Mouse (Mus musculus): Measurements from ENCODE around the gene C1ql1. TPM values are rescaled to one million over a fixed set of nuclear protein-coding genes. Genes with fewer than 3 reads are reported as not detected.

The C1ql1 gene
- total RNA-seq, 2 experiments from 2014 or later, result 0.36 to 0.55 TPM

DNA sequence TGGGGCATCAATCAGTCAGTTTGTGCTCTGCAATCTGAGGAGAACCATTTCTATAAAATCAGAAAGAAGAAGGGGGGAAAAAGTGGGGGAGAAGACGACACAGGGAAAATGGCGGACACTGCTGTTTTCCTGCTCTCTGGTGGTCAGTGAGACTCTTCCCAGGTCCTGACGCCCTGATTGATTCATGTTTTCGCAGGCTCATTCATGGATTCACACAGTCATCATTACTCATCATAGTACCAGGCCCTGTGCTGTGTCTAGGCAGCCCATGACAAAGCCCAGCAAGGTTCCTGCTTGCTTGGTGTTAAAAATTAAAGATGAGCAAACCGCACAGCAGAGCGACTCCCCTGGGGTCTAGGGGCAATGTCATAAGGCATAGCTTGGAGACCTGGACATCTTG is 11.9 kb upstream of the C1ql1 start:
- DNase-seq, result no peak

DNA sequence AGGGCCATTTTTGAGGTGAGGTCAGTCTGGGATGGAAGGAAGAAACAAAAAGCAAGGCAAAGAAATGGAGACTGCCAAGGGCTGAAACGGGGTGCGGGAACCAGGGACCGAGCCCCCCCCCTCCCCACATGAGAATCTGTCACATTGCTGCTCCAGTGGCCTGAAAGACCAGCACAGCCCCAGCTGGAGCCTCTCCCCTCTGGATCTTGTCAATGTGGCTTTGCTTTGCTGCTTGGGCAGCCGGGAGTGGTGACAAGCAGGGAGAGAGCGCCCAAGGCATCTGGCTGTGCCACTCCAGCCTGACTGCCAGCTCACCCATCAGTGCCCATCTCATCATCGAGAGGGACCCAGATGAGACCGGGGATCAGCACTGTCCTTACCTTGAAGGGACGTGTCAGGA is 11.2 kb upstream of the C1ql1 start:
- no peak for DNase-seq

DNA sequence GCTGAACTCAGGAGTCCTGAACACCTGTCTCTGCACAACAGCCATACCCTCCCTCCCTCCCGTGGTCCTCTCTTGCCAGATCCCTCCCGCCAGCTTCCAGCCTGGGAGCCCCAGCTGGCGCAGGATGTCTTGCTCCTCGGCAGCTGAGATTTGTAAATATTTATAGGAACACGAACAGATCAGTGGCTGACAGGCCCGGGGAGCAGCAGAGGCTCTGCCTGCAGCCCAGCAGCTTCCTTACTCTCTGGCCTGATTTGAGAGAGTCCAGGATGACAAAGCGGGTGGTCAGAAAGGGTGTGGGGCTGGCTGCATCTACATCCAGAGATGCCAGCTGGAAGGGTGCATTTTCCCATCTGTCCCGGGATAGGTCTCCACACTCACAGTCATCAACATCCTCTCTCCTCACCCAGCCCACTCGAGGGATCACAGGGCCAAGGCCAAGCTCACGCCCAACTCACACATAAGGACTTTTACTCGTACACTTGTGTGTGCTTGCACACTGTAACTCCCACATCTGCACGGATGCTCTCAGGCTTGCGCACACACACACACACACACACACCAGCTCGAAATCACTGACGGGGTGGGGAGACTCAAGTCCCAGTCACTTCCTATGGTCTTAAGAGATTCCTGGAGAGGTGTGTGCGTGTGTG is 10.6 kb upstream of the C1ql1 start:
- DNase-seq, result peak; percentile 30

DNA sequence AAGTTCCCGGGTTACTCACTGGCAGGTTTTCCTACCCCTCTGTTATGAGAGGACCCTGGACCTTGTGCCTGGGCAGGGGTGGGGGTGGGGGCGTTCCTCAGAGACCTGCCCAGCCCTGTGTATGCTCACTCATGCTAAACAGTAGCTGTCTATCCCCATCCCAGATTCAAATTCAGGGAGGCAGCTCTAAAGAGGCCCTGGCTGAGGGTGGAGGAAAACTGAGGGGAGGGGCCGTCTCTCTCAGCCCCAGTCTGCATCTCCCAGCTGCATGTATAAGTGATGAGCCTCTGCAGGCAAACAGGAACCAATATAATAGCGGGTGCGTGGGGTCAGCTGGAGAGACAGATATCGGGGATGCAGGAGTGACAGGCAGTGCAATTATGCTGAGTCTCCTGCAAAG is 6.4 kb upstream of the C1ql1 start:
- DNase-seq, result no peak

DNA sequence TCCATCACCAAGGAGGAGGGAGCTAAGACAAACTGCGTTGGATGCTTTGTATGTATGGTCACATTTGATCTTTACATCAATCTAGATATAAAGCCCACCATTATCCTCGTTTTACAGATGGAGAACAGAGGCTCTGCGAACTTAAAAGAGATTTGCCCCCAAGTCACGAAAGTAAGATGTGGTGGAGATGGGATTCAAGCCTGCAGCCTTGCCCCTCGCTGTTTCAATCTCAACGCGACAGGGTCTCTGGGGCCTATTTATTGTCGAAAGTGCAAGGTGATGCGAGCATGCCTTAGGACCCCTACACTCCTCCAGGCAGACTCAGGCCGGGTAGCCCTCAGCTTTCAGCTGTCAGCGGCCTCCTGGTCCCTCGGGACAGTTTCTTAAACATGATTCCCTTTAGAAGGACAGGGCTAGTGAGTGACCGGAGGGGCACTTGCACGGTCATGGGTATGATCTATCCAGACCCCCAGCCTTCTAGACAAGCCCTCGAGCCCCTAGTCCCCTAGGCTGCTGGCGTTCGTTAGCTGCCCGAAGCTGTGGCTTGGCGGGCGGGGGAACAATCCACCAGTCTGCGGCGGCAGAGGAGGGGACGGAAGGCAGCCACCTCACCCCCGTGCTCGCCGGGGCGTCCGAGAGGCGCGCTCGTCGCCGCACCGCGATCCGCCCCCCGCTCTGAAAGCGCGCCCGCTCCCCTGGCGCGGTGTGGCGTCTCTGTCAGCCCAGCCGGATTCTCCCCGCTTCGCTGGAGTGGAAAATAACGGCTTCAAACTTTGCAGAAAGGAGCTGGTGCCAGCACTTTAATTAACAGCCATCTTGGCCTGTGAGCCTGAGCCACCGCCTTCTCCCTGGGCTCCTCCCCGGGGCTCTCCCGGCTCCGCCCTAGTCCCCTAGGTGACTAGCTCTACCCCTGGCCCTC is 1.8 kb upstream of the C1ql1 start:
- DNase-seq, result peak; percentile 60

DNA sequence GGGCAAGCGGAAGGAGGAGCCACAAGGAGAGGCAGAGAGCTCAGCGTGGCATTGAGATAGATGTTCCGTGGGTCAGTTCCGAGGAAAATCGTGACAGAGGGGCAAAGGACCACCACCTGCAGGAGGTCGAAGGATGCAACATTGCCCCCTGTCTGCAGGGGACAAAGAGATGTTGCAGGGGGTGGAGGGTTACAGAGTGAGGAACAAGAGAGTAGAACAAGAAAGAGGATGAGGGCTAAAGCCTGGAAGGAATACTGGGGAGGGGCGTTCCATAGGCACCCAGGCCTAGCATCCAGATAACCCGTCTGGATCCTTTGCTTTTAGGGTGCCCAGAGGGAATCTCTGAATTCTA is 480 bp upstream of the C1ql1 start:
- no peak for DNase-seq

DNA sequence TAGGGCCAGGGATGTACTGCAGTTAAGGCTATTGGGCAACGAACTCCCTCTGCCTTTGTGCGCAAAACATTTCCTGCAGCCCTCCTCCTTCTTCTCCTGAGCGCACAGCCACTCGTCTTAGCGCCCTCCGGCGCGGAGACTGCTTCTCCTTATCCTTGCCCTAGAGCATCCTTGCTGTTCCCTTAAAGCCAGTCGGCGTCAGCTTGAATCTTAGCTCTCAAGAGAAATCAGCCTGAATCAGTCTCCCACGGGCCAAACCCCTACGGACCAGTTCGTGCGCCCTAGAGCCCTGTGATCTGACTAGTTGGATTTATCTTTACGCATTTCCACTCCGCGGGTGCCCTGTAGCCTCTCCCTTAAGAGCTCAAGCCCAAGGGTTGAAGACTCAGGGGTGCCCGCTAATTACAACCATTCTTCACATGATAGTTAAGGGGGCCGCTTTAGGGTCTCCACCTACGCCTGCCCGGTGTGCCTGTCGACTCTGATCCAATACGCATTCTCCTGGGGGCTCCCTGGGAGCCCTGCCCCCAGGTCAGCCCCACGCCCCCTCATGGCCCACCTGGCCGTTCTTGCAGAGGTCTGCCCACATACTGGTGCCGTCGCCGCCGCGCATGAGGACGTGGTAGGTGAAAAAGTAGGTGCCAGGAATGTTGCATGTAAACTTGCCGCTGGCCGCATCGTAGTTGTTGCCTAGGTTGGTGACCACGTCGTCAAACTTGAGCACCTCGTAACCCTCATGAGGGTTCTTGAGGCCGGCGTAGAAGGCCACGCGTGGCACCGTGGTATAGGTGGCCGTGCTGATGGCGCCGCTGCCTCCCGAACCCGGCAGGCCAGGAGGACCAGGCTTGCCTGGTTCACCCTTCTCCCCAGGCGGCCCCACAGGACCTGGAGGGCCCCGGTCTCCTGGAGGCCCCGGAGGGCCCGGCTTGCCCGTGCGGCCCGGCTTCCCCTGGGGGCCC is 903 bp downstream of the C1ql1 start:
- DNase-seq, result no peak

DNA sequence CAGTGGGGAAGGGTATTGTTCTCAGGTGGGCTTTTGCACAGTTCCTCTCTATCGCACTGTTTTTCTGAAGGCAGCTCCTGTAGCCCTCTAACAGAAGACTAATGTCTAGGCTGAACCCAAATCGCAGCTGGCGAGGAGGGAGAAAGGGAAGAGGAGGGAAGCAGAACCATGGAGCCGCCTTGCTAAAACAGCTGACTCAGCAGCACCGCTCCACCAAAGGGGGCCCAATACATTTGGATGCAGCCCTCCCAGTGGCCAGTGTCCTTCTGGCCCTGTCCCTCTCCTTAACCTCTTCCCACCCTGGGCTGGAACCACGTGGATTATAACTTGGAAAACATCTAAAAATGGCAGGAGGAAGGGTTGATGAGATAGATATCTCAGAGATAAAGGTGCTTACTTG is 5.3 kb downstream of the C1ql1 start:
- no peak for DNase-seq

DNA sequence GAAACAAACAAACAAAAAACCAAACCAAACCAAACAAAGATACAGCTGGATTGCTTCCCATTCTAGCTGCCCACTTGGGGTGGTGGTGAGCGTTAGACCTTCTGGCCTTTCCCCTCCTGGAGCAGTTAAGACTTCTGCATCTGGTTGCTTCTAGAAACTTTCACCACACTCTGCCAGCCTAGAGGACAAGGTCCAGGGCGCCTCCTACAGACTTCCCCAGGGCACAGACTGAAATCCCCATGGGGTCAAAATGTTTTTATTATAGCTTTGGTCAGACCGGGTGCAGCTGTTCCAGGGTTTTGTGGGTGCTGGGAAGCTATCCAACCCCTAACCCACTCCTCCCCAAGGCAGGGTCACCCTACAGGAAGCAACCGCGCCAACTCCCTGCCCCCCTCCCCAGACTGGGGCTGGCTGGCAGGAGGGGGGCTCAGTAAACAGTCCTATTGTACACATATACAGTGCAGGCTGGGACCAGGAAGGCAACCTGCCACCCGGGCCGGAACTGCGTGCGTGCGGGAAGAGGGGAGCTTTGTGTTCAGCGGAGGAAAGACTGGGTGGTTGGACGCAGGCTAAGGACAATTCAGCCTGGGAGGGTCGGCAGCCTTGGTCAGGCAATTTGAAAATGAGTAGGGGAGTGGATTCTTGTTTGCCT is 7.3 kb downstream of the C1ql1 start:
- DNase-seq, result no peak

DNA sequence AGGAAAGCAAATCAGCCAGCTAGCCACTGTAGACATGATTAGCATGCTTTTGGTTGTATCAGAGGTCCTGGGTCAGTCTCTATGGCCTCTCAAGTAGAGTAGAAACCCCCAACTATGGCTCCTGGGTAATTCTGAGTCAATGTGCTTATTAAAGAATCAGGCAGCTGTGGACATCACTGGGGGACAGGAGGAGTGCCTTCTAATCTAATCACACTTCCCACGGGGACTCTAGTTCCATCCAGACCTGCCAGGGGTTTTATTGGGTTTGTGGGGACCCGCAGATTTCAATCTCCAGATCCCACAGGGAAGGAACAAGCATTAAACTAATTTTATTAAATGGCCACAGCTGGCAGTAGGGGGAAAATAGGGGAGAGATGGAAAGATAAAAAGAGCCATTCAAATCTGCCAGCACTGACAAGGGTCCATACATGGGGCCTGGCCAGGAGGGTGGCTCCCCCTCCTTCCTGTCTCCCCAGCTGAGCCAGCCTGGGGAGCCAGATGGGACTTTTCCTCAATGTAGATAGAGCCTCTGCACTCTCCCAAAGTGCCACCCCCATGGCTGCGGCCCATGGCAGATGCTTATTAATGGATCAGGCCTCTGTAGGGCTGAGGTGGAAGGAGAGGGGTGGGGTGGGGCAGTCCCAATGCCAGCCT is 8.8 kb downstream of the C1ql1 start:
- no peak for DNase-seq

DNA sequence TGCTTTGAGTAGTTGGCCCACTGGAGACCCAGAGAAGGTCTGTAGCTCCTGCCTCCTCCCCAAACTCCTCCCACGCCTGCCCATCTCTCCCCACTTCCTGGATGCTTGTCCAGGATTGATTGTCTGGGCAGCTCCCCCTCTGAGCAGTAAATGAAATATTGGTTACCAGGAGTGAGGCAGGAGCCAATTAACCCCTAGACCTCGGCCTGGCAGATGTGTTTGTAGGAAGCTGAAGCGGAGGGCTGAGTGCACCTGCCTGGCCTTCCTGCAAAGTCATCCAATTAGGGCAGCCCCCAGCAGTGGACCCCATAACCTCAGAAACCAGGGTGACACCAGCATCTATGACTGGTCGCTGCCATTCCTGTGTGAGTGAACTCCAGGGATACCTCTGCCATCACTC is 10.2 kb downstream of the C1ql1 start:
- no peak for DNase-seq

DNA sequence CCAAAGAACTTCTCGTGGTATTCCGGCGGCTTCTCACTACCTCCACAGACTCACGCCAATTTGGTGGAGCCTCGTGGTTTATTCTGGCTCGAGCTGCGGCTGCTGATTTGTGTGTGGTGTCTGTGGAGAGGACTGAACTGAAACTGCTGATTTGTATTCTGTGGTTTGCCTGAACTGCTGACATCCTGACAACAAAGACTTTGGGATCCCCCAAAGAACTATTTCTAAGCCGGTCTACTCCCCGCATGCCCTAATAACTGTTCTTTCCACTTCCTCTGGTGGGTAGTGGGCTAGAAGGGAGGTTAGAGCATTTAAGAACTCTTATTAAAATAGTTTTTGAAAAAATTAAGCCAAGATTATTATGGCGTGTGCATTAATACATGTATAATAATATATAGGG is 15.8 kb downstream of the C1ql1 start:
- DNase-seq, result no peak

DNA sequence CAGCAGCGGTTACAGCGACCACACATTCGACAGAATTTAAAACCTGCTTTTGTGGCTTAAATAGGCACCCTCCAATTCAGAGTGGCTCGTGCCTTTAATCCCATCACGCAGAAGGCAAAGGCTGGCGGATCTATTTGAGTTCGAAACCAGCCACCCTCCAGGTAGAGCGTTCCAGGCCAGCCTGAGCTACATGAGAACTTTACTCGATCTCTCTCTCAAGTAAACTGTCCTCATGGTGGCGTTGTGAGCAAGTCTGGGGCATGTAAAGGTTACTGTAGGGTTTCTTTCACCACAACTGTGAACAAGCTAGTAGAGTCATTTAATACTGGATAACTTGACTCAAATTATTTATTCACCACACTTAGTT is 21.2 kb downstream of the C1ql1 start:
- DNase-seq, result peak; percentile 59

DNA sequence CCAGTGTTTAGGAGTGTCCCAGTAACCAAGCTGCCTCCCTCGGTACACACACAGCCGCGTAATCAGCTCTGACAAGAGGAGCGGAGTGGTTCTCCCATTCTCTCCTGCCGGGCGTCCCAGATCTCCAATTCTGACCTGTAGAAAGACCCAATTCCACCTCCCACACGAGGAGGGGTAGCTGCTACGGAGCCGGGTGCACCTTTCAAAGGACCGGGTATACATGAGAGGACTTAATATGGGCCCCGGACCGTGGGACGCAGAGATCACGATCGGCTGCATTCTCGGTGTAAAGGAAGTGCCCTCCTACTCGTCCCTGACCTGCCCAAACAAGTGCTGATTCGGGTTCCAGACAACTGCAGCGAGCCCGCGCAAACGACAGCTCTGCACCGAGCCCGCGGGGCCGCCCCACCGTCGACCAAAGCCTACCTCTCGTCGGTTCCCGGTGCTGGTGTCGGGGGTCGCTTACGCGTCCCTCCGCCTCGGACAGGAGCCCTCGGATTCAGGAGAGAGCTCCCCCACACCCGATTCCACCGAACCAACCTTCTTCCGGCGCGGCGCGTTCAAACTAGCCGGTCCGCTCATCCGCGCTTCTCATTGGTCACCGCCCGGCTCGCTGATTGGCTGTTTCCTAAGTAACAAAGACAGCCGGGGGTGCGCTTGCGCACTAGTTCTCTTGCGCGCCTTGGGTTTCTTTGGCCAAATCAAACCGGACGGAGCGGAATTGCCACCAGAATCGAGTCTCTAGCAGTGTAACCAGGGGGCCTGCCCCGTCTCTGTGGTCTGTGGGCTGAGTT is 21.7 kb downstream of the C1ql1 start, which contains the start of gene Kif18b:
TSS of gene Kif18b (minus strand) at position 568 of the 794 bp plus-strand sequence.
- peak; percentile 97 for DNase-seq

DNA sequence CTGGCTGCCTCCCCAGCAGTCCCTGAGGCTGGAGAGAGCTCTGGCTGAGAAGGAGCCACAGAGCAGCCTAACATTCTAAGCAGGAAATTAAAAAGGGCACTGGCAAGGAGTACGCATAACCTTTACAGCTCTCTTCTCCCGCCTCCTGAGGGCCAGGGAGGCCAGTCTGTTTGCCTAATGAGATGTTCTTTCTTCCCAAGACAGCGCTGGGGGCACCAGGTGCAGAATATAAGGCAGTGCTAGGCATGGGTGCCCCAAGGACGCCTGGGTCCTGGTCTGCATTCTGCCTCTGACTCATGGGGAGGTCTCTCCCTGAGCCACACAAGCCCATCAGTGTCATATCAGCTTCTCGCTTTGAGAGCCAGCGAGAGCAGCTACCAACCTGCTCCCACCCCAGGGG is 25.0 kb downstream of the C1ql1 start:
- DNase-seq, result no peak

DNA sequence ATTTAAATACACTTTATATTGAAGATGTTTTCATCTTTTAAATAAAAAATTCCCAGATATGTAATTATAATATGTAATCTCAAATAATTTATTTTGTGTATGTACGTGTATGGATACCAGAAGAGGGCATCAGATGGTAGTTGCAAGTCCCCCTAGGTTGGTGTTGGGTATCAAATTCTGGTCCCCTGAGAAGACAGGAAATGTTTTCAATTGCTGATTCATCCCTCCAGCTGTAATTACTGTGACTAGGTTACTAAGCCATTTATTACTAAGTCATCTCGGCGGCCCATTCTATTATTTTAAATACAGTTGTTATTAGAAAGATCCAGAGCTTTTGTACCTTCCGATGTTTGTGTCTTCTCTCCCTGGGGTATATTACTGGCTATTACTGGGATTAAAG is 28.4 kb downstream of the C1ql1 start:
- no peak for DNase-seq

DNA sequence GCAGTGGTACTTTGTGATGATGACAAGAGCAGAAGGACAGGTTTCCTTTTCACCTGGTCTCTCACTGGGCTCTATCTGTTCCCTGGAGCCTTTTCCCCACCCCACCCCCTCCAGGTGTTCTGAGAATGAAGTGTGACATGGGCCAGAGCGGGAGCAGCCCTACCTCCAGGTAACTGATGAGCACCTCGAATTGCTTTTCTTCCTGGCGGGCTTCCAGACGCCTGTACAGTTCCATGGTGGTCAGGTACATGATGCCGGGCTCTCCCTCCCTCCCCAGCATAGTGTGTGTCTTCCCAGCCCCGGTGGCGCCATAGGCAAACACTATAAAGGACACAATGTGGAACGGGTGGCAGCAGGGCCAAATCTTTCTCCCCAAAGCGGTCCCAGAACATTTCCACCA is 31.1 kb downstream of the C1ql1 start:
- DNase-seq, result no peak

DNA sequence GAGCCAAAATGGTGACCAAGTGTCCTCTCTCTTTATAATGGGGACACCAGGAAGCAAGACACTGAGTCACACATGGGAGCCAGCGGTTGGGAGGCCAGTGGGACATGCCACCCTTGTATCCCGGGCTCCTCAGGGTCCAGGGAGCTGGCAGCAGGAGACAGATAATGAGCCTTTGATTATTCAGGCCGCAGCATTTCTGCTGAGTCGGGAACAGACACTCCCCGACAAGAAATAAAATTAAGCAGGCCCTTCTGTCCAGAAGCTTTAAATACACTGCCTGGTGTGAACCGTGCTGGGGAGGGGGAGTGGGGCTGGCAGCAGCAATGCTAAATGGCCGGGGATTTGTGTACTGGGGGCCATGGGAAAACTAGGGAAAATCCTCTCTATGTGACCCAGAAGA is 35.1 kb downstream of the C1ql1 start:
- no peak for DNase-seq

DNA sequence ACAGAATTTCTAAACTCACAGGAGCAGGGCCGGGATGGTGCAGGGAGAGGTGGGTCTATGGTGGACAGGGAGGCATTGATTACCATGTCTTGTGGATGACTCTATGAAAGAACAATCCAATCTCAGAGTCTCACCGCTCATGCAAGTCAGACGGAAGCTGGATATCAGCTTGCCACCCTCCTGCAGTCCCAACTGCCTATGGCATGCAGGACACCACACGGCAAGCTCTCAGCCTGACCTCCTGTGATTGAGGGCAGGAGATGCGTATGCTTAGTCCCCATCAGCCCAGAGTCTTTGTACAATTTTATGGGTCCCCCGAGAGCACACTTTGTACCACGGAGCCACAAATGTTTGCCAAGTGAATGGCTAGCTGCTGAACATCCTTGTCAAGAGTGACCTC is 42.8 kb downstream of the C1ql1 start:
- no peak for DNase-seq

DNA sequence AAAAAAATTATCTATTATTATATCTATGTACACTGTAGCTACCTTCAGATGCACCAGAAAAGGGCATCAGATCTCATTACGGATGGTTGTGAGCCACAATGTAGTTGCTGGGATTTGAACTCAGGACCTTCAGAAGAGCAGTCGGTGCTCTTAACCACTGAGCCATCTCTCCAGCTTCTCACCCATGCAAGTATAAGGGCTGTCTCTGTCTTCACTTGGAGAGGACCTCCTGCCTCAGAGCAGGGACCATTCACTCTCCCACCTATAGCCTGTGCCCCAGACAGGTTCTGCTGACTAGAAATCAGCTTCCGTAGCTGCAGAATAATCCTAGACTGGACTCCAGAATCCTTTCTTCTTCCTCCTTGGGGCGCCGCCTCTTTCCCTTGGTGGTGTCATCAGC is 44.4 kb downstream of the C1ql1 start:
- DNase-seq, result no peak

DNA sequence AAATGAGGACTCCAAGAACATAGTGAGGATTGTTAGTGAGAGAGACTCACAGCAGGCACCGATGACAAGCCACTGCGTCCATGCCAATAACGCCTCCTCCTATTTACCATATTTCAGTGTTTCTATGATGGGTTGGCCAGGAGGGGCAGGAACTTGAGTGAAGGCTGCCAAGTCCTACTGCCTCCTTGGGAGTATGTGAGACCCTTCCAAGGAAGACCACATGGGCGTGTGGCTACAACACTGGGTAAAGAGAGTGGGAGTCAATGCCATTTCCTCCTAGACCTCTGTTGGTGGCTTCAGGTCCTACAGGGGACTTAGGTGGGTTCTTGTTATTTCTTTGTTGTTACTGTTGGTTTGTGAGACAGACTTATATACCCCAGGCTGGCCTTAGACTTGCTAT is 45.3 kb downstream of the C1ql1 start:
- no peak for DNase-seq
